Mouse (Mus musculus) neural tube, embryonic 14.5 days (tissue): ENCODE results near the gene Mlxipl. TPM values are rescaled to one million over a fixed set of nuclear protein-coding genes. Genes with fewer than 3 reads are reported as not detected.
A peak's percentile ranks its signal among the peaks of the same experiment; 100 is the strongest.
"Not testable (repeated sequence)": the region's sequence is repeated elsewhere in the genome, so short reads cannot be mapped to it uniquely, and the experiment has no call there.

Experiments
- ATAC-seq: fragments of 200-750 bp; cut with Nextera tagmentation; 2 replicates; pipeline ENCODE4 v1.8.0; 2017; ENCODE audit warnings: low read depth, mild to moderate bottlenecking, moderate TSS enrichment, moderate library complexity
- H3K27ac ChIP-seq: fragments of 300-500 bp; sonication (generic); 2 replicates; pipeline ENCODE4 v1.5.1; 2014; ENCODE audit warnings: low read depth, mild to moderate bottlenecking, control low read depth, low read length, moderate library complexity, mixed read lengths
- H3K27me3 ChIP-seq: fragments of 300-500 bp; sonication (generic); 2 replicates; pipeline ENCODE4 v1.6.1; 2014; ENCODE audit warnings: low read length; ENCODE audit not compliant: control insufficient read depth, insufficient read depth
- H3K36me3 ChIP-seq: fragments of 300-500 bp; sonication (generic); 2 replicates; pipeline ENCODE4 v1.6.1; 2014; ENCODE audit warnings: low read length, mixed read lengths; ENCODE audit not compliant: control insufficient read depth, insufficient read depth
- H3K4me1 ChIP-seq: fragments of 300-500 bp; sonication (generic); 2 replicates; pipeline ENCODE4 v1.6.1; 2014; ENCODE audit warnings: low read length; ENCODE audit not compliant: control insufficient read depth, insufficient read depth
- H3K4me2 ChIP-seq: fragments of 300-500 bp; sonication (generic); 2 replicates; pipeline ENCODE4 v1.6.1; 2014; ENCODE audit warnings: mild to moderate bottlenecking, low read depth, low read length, control low read depth
- H3K4me3 ChIP-seq: fragments of 300-500 bp; sonication (generic); 2 replicates; pipeline ENCODE4 v1.5.1; 2014; ENCODE audit warnings: low read depth, low read length, control low read depth, mixed read lengths
- H3K9ac ChIP-seq: fragments of 300-500 bp; sonication (generic); replicated peaks from 2 replicates; pipeline ENCODE4 v1.6.1; 2014; ENCODE audit warnings: low read depth, mild to moderate bottlenecking, control low read depth, low read length, mixed read lengths
- H3K9me3 ChIP-seq: fragments of 300-500 bp; sonication (generic); 2 replicates; pipeline ENCODE4 v1.6.1; 2016; ENCODE audit warnings: low read length; ENCODE audit not compliant: control insufficient read depth
- WGBS: fragments of 180-500 bp; shearing (Covaris S2); extraction: QIAGEN DNeasy Blood & Tissue Kit; methylation state at CpG from one replicate; pipeline ENCODE4 v1.1.7; 2014; 5-methylcytosine and 5-hydroxymethylcytosine counted together
- polyA plus RNA-seq: library from polyadenylated mRNA; unstranded; fragments of >200 nt; fragmentation: Nextera tagmentation; extraction: Ambion mirVana; gene quantifications from 2 replicates; pipeline ENCODE4 v1.2.1, GENCODE M21; 2014

Mlxipl gene
- polyA plus RNA-seq, 1 experiment from 2014 or later: 0.27 TPM

- peak; percentile 35 for ATAC-seq
- peak overlapping the region; percentile 84 for H3K4me2 ChIP-seq
- H3K4me1 ChIP-seq: peaks cover 20% of the 10 kb centered on the region
- no peaks in the 10 kb centered on the region for H3K27me3 ChIP-seq
- peak overlapping the region; percentile 82 for H3K9ac ChIP-seq
- peak overlapping the region; percentile 62 for H3K27ac ChIP-seq
- WGBS: under 1% methylated on average over 35 of the region's 40 CpGs
- H3K9me3 ChIP-seq: no peaks in the 10 kb centered on the region
- H3K36me3 ChIP-seq: peaks cover 12% of the 10 kb centered on the region; the same call in 1 of the 2 replicates
- H3K4me3 ChIP-seq: peak overlapping the region; percentile 85
These were observed 25.3 kb upstream of the Mlxipl start for GRCm38 (mm10) chr5:135064382-135064766.

- not testable (repeated sequence) for H3K27me3 ChIP-seq, ATAC-seq
- 81% methylated on average over 9 of the region's 9 CpGs for WGBS
These were observed 24.7 kb upstream of the Mlxipl start, which contains the start of gene Bud23 for GRCm38 (mm10) chr5:135064909-135065446. Bud23 (minus strand) TSS chr5:135064959.

GRCm38 (mm10) chr5:135066008-135066407 is 23.7 kb upstream of the Mlxipl start:
- Histone ChIP-seq H3K4me3 (no peak overlapping the region), H3K27me3 (no peaks in the 10 kb centered on the region), H3K27ac (no peak overlapping the region), H3K4me1 (peaks cover 20% of the 10 kb centered on the region), H3K9ac (no peak overlapping the region), H3K9me3 (no peaks in the 10 kb centered on the region), H3K4me2 (no peak overlapping the region), H3K36me3 (0 out of 2 replicates have a peak, but pooled peaks cover 5% of the 10 kb centered on the region)
- no peak for ATAC-seq
- WGBS: 97% methylated on average over 3 of the region's 3 CpGs

More at GRCm38 (mm10) chr5:135064909-135065446, 24.7 kb upstream of the Mlxipl start, which contains the start of gene Bud23:
- peak within 1 kb of the TSS; percentile 62 for H3K27ac ChIP-seq
- H3K4me2 ChIP-seq: peak within 1 kb of the TSS; percentile 84
- H3K9me3 ChIP-seq: not testable (repeated sequence)
- H3K36me3 ChIP-seq: peaks cover 12% of the 10 kb centered on the region; the same call in 1 of the 2 replicates
- H3K9ac ChIP-seq: peak within 1 kb of the TSS; percentile 82
- peaks cover 20% of the 10 kb centered on the region for H3K4me1 ChIP-seq
- H3K4me3 ChIP-seq: peak within 1 kb of the TSS; percentile 85

- H3K4me2 ChIP-seq: no peak overlapping the region
- H3K27me3 ChIP-seq: no peaks in the 10 kb centered on the region
- no peak for ATAC-seq
- peaks cover 10% of the 10 kb centered on the region for H3K4me1 ChIP-seq
- no peaks in the 10 kb centered on the region for H3K9me3 ChIP-seq
- WGBS: 92% methylated on average over 3 of the region's 3 CpGs
- no peak overlapping the region for H3K4me3 ChIP-seq
- peaks cover 22% of the 10 kb centered on the region for H3K36me3 ChIP-seq
- H3K27ac ChIP-seq: no peak overlapping the region
- H3K9ac ChIP-seq: no peak overlapping the region
These were observed 19.2 kb upstream of the Mlxipl start for GRCm38 (mm10) chr5:135070448-135070847.

GRCm38 (mm10) chr5:135072061-135072460 is 17.6 kb upstream of the Mlxipl start:
- no peak overlapping the region for H3K9ac ChIP-seq
- H3K27me3 ChIP-seq: no peaks in the 10 kb centered on the region
- WGBS: 95% methylated on average over 2 of the region's 2 CpGs
- ATAC-seq: no peak
- H3K36me3 ChIP-seq: peaks cover 22% of the 10 kb centered on the region
- H3K4me3 ChIP-seq: no peak overlapping the region
- H3K27ac ChIP-seq: no peak overlapping the region
- H3K9me3 ChIP-seq: no peaks in the 10 kb centered on the region
- peaks cover 12% of the 10 kb centered on the region for H3K4me1 ChIP-seq
- no peak overlapping the region for H3K4me2 ChIP-seq

- no peak overlapping the region for H3K27ac ChIP-seq
- no peaks in the 10 kb centered on the region for H3K27me3 ChIP-seq
- peaks cover 18% of the 10 kb centered on the region for H3K36me3 ChIP-seq
- no peak for ATAC-seq
- no peak overlapping the region for H3K9ac ChIP-seq
- H3K4me1 ChIP-seq: peaks cover 12% of the 10 kb centered on the region
- no peaks in the 10 kb centered on the region for H3K9me3 ChIP-seq
- WGBS: 64% methylated on average over 6 of the region's 6 CpGs
- H3K4me2 ChIP-seq: no peak overlapping the region
- H3K4me3 ChIP-seq: no peak overlapping the region
These were observed 17.0 kb upstream of the Mlxipl start for GRCm38 (mm10) chr5:135072720-135073119.

GRCm38 (mm10) chr5:135073349-135074150 is 16.1 kb upstream of the Mlxipl start:
- 17% methylated on average over 24 of the region's 26 CpGs for WGBS
- Histone ChIP-seq H3K36me3 (peaks cover 17% of the 10 kb centered on the region), H3K9me3 (no peaks in the 10 kb centered on the region), H3K4me3 (no peak overlapping the region), H3K27ac (no peak overlapping the region), H3K27me3 (no peaks in the 10 kb centered on the region), H3K9ac (no peak overlapping the region), H3K4me2 (no peak overlapping the region), H3K4me1 (peaks cover 12% of the 10 kb centered on the region)
- ATAC-seq: no peak

- no peak for ATAC-seq
- H3K27me3 ChIP-seq: no peaks in the 10 kb centered on the region
- no peak overlapping the region for H3K9ac ChIP-seq
- H3K4me3 ChIP-seq: no peak overlapping the region
- H3K27ac ChIP-seq: no peak overlapping the region
- no peak overlapping the region for H3K4me2 ChIP-seq
- H3K36me3 ChIP-seq: peaks cover 17% of the 10 kb centered on the region
- WGBS: 77% methylated on average over 4 of the region's 4 CpGs
- peaks cover 12% of the 10 kb centered on the region for H3K4me1 ChIP-seq
- H3K9me3 ChIP-seq: no peaks in the 10 kb centered on the region
These were observed 14.0 kb upstream of the Mlxipl start for GRCm38 (mm10) chr5:135075655-135076054.

GRCm38 (mm10) chr5:135076368-135076767 is 13.3 kb upstream of the Mlxipl start:
- 90% methylated on average over 14 of the region's 14 CpGs for WGBS
- Histone ChIP-seq H3K27ac (peak overlapping the region; percentile 88; the same call in 1 of the 2 replicates), H3K36me3 (peaks cover 17% of the 10 kb centered on the region), H3K9ac (peak overlapping the region; percentile 99; the same call in 1 of the 2 replicates), H3K4me2 (peak overlapping the region; percentile 77), H3K4me1 (peaks cover 12% of the 10 kb centered on the region), H3K27me3 (no peaks in the 10 kb centered on the region), H3K4me3 (peak overlapping the region; percentile 96), H3K9me3 (no peaks in the 10 kb centered on the region)
- ATAC-seq: no peak
